Mouse (Mus musculus) thymus, adult 2 months (tissue): ENCODE measurements around the gene Cog5.

Source experiments
- CTCF ChIP-seq: fragments of 200-500 bp; IDR thresholded peaks from 2 replicates; pipeline ENCODE4 v1.5.1; 2012; ENCODE audit warnings: mild to moderate bottlenecking, control low read depth, low read length, moderate library complexity, borderline replicate concordance; ENCODE audit not compliant: control insufficient read depth, poor library complexity, insufficient read depth; ENCODE audit errors: extremely low read depth
- POLR2A ChIP-seq: fragments of 200-500 bp; IDR thresholded peaks from 2 replicates; pipeline ENCODE4 v1.6.1; 2012; ENCODE audit warnings: mild to moderate bottlenecking, low read length, control low read depth, moderate library complexity; ENCODE audit not compliant: control insufficient read depth, poor library complexity, insufficient read depth; ENCODE audit errors: extremely low read depth

- TF ChIP-seq POLR2A: 0 out of 2 replicates have a peak, but pooled peaks have one; percentile 16
- no peak for TF ChIP-seq CTCF
Measured at GRCm38 (mm10) chr12:31973473-31974172, 319.0 kb downstream of the Cog5 start.
